Mouse (Mus musculus): Measurements from ENCODE around the gene Znrf4.

The Znrf4 gene

DNA sequence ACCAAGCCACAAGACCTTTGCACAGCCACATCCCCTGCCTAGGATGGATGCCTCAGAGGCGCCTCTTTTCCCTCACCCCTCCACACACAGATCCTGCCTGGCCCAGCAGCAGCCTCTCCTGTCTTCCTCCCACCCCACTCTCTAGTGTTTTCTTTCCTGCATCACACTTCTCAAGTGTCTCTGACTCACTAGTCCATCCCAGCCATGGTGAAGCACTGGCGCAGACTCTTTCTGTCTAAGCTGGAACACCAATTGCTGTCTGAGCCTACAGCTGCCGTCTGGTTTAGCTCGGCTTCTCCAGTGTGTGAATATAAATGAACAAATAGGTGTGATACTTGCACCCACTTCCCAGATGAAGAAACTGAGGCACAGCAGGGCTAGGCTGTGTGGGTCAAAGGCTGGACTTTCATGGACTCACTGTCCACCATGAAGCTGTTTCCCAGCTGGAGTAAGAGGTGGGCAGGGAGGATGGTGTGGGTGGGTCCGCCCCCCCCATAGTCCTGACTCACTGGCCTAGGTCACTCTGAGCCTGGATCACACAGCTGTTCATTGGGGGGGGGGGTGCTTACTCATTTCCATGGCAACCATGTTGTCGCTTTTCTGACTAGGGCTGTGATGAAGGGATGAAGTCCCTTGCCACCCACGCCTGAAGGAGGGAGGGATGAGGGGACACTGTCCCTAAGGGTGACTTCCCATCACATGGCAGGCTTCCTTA lies 21.6 kb downstream of the Znrf4 start:
- no peak for DNase-seq (ENCODE audit: low read depth, low spot score)

DNA sequence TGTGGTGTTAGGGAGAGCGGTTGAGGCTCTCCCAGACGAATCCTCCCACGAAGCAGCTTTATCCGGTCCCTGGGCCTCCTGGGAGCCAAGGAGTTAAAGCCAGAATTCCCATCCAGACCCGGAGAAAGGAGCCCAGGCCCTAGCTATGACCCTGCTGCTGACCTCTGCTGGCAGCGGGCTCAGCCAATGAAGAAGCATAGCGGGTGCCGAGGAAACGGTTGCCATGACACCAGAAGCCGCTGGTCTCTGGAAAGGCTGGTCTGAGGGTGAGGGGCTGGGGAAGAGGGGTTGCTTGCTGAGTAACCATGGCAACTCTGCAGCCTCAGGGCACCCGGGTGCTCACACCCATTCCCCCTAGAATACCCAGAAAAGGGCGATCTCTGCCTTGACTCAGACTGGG lies 24.2 kb downstream of the Znrf4 start:
- DNase-seq (ENCODE audit: low read depth, low spot score): no peak

DNA sequence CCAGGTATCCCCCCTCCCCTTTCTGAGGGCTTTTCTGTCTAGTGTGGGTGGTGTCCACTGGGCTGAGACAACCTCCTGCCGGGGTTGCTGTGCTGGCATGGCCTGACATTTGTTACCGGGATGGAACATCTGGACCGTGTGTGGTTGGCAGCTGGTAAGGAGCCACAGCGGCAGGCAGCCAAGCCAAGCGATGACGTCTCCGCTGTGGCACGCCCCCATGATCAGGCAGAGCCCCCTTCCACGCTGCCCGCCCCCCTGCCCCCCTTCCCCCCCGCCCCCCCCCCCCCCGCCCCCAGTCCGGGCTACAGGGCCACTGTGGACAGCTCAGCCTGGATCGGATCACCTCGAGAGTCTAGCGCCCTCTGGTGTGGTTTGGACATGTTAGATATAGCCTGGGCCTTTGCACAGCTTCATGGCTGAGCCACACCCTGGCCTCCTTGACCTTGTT lies 24.8 kb downstream of the Znrf4 start:
- DNase-seq (ENCODE audit: low read depth, low spot score): peak; percentile 71

DNA sequence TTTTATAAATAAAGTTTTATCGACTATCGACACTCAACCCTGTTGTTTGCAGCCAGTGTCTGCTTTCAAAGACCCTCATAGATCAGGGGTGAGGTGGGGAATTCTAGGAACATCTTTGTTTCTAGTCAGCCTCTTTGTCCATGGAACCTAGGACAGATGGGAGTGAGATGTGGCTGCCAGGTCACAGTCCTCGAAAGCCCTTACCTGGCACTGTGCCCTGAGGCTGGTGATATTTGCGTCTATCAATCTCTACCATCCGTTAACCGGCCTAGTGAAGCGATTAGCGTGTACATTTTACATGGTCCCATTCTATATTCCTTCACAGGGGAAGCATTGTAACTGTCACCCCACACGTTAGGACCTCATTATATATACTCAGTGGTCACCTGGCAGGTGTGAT lies 26.3 kb downstream of the Znrf4 start:
- DNase-seq (ENCODE audit: low read depth, low spot score): no peak

DNA sequence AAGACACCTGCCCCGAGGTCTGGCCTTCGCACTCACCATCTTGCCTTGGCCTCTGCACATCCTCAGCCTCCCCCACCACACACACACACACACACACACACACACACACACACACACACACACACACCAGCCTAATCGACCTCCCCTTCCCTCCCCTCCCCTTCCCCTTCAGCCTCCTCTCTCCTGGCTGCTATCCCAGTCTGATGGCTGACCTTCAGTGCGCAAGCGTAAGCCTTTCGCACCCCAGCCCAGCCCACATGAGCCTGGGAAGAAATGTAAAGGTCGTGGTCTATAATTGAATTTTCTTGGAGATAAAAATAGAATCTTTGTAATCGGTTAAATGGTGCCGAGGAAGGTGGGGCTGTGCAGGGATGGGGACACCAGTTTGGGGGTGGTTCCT lies 27.1 kb downstream of the Znrf4 start:
- no peak for DNase-seq (ENCODE audit: low read depth, low spot score)

DNA sequence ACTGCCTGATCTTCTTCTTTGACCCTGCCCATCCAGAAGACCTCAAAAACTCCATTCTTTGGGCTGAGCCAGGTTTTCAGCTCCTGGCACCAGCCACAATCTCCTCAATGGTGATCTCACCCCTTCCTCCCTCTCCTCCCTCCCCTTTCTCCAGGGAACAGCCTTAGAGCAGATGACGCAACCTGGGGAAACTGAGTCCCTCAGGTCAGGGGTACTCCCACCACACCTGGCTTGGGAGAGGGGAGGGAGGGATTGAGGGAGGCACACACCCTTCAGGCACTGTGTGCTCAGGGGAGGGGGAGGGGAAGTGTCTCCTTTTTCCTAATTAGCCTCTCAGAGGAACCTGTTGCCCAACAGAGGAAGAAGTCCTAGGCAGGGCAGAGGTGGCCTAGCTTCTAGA lies 29.6 kb downstream of the Znrf4 start:
- no peak for DNase-seq (ENCODE audit: low read depth, low spot score)

DNA sequence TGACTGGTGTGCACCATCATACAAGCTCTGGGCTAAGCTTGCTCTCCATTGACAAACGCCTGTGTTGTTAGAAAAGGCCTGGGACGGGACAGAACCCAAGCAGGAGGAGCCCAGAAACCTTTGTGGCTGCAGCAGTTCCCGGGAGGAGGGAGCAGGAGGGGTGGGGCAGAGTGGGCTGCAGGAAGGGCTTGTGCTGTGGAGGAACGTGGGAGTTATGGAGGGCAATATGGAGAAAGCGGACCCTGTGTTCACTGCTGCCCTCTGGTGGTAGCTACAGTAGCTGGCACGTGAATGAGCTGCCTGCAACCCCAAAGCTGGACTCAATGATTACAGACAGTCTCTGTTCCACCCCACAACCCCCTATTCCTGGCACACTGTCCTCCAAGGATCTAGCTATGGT lies 32.9 kb downstream of the Znrf4 start:
- DNase-seq (ENCODE audit: low read depth, low spot score): peak; percentile 91

DNA sequence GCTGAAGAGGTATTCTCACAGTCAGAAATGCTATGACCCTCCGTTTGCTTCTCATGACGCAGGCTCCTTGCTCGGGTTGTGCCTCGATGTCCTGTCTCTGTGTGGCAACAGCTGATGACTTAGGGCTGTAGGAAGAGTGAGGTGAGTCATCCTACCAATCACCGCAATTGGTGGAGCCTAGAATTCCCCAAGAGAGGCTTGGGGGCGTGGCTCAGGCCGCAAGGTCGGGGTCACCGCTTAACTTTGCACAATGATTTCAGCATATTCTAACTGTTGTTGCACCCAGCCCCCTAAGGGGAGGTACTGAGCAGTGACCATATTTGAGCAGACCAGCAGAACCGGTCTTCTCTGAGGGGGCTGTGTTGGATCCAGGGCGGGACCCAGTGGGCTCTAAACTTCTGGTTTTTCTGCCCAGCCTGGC lies 34.0 kb downstream of the Znrf4 start:
- DNase-seq (ENCODE audit: low read depth, low spot score): peak; percentile 37

DNA sequence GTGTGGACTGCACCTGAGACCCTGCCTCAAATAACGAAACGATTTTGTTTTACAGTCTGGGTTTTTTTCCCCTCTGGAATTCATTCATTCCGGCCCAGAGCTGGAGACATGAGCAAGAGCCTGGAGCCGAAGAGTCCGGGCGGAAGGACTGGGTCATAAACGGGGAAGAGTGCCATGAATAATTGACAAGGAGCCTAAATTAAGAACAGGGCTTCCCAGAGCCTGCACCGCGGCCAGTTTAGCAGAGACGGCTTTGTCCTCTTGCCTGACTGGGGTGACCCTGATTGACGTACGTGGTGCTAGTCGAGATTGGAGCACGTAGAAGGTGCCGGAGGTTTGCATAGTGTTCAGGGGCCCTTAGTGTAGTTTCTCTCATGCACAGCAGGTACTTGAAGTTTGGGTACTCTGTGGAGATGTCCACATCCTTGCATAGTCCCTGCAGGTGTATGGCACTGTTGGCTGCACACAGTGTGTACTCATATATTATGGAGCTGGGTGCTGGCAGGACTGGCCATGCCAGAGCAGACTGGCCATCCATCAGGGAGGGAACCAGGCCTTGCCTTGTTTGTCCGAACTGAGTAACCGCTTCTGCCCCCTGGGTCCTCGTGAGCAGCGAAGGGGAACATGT lies 34.9 kb downstream of the Znrf4 start:
- no peak for DNase-seq (ENCODE audit: low read depth, low spot score)

DNA sequence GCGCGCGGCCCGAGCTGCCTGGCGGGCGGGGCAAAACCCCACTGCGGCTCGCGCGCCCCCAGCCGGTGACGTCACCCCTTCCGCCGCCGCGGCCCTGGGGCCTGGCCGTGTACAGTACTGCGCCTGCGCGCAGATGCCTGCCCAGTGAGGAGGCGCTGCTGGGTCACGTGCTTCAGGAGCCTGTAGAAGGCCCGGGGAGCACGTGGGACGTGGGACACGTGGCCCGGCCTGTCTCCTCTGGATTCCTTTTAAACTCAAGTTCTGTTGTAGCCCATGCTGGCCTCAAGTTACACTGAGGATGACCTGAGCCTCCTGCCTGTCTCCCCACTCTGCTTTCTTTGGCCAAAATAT lies 35.9 kb downstream of the Znrf4 start, which contains the start of gene Ptprs:
TSS of gene Ptprs (minus strand) at position 82 of the 351 bp plus-strand sequence.
- DNase-seq (ENCODE audit: low read depth, low spot score): peak; percentile 95

DNA sequence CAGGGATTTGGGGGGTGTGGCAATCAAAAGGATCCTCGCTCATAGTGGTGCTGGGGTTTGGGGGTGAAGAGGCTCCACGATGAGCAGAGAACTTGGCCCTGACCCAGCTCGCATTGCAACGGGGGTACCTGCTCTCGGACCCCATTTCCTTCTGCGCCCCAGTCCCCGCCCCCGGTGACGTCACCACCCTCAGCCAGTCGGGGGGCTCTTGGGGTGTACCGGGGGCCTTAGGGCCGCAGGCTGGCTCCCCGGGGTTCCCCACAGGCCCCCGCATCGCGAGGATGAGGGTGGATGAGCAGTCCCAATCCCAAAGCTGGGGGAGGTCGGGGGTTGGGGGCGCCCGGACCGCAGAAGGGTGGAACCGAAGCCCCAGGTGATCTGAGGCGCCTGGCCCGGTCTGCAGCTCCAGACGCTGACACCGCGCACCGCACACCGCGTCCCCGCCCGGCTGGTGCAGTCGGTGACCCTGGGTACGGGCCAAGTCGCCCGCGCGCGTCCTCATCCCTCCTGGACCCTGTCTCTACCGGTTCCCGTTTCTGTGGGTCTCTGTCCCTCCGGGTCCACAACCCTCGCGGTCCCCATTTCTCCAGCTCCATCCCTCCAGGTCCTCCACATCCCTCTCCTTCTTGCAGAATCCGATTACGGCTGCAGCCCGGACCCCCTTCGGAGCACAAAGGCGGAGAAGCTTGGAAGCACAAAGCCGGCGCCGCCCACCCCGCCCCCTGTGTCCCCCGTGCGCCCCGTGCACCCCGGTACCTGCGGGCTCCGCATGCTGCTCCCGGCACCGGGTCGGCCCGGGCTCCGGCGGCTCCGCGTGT lies 36.4 kb downstream of the Znrf4 start:
- peak; percentile 57 for DNase-seq (ENCODE audit: low read depth, low spot score)

DNA sequence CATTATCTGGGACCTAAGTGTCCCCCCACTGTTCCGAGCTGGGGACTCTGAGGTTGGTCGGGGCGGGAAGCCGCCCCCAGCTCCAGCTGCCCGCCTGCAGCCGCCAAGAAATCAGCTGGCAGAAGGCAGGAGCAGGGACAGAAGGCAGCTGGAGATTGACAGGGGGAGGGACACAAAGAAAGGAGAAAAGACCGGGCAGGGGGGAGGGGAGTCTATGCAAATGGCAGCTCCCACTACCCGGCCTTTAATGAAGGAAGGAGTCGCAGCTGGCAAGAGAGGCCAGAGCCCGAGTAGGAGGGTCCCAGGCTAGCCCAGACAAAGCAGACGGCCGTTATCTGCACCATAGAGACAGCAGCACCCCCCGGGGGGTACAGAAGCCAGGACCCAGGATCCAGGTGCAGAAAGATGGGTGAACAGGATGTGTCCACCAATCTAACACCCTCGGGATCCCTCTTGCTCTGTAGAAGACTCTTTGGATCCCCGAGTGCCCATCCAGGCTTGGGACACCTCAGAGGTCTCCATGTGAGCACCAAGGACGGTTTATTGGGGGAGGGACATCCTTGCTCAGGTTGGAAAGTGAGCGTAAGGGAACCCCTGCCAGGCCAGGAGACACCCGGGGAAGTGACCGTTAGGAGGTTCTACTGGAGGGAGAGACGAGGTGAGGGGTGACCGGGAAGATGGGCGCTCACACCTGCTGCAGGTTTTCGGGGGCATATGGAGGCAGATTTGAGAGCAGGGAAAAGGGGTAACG lies 37.2 kb downstream of the Znrf4 start:
- peak; percentile 41 for DNase-seq (ENCODE audit: low read depth, low spot score)

DNA sequence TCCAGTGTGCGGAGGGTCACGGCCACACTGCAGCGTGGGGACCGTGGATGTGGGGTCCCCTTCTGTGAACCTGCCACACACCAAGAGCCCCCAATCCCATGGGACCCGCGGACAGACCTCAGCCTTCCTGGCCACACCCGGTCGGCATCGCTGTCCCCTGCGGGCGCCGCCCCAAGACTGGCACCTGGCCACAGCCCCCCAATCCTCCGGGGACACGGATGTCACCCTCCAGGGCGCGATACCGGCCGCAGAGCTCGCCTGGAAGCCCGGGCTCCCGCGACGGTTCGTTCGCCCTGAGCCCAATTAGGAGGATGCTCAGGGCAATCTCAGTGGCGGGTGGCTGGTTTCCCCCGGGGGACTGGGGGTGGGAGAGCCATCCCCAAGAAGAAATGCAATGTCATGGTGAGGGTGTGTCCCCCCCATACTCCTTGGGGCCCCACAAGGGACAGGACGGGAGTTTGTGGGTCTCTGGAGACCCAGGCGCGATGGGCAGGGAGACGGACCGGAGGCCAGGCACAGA lies 37.9 kb downstream of the Znrf4 start:
- peak; percentile 42 for DNase-seq (ENCODE audit: low read depth, low spot score)

DNA sequence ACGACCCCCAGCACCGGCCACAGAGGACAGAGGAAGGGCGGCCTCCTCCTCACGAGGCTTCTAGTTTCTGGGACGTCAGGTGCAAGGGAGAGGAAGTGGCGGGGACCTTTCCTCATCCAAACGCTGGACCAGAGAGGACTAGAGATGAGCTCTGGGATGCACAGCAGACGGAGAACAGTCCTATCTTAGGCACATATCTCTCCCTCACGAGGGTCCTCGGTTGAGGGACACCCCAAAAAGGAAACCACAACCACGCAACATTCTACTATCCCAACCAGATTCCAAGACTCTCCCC lies 38.7 kb downstream of the Znrf4 start:
- peak; percentile 35 for DNase-seq (ENCODE audit: low read depth, low spot score)

DNA sequence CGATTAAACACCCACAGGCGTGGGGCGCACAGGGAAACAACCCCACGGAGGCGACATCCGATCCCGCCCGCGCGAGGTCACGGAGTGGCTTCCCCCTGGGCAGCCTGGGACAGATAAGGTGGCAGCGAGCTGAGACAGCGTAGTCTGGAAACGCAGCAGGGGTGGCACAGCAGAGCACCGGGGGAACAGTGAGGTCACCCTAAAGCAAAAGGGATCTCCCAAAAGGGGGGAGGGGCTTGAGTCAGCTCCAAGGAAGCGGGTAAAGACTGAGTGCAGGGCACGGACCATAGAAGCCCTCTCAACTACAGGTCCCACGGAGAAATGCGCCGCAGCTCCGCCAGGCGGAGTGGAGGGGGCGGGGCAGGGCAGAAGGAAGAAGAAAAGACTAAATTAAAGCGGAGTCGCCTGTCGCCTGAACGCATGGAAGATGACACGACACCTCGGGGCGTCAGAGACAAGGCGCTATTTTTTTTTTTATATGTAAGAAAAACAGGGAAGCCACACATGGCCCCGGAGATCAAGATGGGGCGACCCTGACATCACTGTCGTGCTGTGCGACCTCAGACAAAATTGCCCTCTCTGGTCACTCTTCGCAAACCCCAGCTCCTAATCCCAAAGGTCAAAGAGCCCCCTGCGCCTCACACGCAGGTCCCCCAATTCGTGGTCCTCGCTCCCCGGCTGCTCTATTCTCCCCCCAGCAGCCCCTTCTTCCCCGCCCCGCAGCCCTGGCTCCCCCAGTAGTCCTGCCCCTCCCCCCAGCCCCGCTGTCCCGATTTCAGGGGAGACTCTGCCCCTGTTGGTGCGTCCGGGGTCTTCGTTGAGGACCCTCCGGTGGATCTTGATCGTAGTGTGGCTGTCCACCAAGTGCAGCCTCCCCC lies 39.3 kb downstream of the Znrf4 start:
- peak; percentile 89 for DNase-seq (ENCODE audit: low read depth, low spot score)

DNA sequence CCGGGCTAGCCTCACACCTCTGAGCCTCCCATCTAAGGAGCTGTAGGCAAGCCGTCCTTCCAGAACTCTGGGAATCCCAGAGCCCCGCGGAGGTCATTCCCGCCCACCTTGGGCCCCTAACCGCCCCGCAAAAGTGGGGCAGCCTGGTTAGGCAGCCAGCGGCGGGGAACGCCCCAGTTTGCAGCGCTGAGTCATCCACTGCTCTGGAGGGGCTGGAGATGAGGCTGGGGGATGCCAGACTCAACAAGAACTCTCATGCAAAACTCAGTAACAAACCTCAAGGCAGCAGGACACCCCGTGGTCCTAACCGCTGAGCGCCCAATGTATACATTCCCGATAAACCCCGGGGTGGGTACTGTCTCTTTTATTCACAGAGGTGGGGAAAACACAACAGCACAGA lies 40.1 kb downstream of the Znrf4 start:
- DNase-seq (ENCODE audit: low read depth, low spot score): peak; percentile 41

DNA sequence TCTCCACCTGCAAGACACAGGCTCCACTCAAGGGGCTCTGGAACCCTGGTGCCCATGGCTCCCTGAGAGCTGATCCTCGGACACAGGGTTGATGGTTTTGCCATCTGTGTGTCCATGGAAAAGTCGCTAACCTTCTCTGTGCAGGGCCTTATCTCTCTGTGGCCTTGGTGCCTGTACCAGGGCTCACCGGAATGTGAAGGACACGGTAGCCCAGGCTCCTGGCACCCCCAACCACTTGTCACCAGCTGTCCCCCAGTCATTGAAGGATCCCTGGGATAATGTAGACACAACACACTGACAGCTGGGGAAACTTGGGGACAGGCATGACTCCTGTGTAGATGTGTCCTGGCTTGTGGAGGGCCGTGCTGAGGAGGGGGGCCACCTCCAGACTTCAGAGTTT lies 41.1 kb downstream of the Znrf4 start:
- no peak for DNase-seq (ENCODE audit: low read depth, low spot score)

DNA sequence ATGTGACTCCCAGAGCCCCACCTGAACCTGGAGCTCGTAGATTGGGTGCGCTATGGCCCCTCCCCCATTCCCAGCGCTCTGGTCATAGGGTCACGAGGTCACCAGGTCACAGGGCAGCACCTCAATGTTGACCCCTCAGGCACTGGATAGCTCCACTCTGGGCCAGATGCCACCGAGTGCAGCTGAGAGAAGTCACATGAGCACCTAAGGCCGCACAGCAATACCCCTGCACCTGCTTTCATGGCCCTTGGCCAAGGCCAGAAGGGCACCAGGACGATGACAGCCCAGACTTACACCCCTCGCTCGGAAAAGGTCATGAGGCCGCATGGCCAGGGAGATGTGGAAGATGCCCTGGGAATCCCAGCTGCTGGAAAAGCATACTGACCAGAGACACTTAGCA lies 41.7 kb downstream of the Znrf4 start:
- no peak for DNase-seq (ENCODE audit: low read depth, low spot score)

DNA sequence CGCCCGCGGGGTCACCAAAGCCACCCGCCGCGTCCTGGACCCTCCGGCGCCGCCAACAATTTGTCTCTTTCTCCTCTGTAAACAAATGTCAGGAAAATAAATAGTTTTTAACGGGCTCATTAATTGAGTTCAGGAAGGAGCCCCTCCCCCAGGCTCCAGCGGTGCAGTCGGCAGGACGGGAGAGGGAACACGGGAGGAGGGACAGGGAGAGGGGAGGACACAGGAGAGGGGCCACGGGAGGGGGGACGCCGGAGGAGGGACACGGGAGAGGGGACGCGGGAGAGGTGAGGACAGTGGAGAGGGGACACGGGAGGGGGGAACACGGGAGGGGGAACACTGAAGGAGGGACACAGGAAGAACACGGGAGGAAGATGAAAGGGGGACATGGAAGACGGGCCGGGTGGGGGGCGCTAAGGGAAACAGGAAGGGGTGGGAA lies 42.2 kb downstream of the Znrf4 start:
- no peak for DNase-seq (ENCODE audit: low read depth, low spot score)

DNA sequence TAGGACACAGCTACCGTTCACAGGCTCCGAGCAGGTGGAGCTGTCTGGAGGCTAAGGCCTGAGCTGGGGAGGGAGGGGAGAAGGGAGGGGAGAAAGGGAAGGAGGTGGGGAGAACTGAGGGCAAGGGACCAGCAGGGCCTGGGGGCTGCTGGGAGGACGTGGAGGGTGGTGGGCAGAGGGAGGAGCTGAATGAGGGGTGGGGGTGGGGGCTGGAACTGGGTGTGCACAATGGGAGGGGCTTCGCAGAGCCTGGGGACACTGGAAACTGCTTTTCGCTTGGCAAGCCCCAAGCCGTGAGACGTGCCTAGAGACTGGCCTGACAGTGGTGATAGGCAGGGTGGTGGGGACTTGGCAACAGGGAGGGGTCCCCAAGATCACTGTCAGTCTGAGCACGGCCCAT lies 43.0 kb downstream of the Znrf4 start:
- DNase-seq (ENCODE audit: low read depth, low spot score): no peak

DNA sequence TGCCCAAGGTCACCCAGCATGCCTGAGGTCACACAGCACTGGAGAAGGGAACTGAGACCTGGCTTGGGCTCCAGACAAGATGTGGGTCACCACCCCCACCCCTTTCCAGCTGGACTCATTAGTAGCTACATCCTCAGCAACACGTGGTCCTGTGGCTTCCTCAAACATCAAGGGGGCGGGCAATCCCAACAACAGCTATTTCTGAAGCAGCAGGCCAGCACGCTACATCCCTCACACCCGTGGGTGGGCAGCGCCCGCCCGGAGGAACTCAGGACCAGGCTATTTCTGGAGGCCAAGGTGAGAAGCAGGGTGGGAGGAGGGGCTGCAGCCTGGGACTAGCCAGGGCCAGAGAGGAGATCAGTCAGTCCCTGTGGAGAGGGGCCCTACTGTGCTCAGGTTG lies 43.4 kb downstream of the Znrf4 start:
- DNase-seq (ENCODE audit: low read depth, low spot score): no peak
